Mouse (Mus musculus) testis, adult 2 months (tissue): ENCODE results near the gene Plxna4. TPM values are rescaled to one million over a fixed set of nuclear protein-coding genes. Genes with fewer than 3 reads are reported as not detected.

ENCODE experiments used
- H3K27ac ChIP-seq: fragments of 200-500 bp; 2 replicates; pipeline ENCODE4 v1.5.1; 2012; ENCODE audit warnings: low read depth, low read length; ENCODE audit not compliant: control insufficient read depth, insufficient read depth
- H3K27me3 ChIP-seq: fragments of 200-500 bp; 2 replicates; pipeline ENCODE4 v1.6.1; 2012; ENCODE audit warnings: mild to moderate bottlenecking, low read length, moderate library complexity; ENCODE audit not compliant: control insufficient read depth, insufficient read depth
- H3K36me3 ChIP-seq: fragments of 200-500 bp; 2 replicates; pipeline ENCODE4 v1.6.1; 2012; ENCODE audit warnings: mild to moderate bottlenecking, low read length; ENCODE audit not compliant: control insufficient read depth, insufficient read depth
- H3K4me1 ChIP-seq: fragments of 200-500 bp; 2 replicates; pipeline ENCODE4 v1.6.1; 2012; ENCODE audit warnings: low read length; ENCODE audit not compliant: control insufficient read depth, insufficient read depth
- H3K4me3 ChIP-seq: fragments of 200-500 bp; 2 replicates; pipeline ENCODE4 v1.5.1; 2012; ENCODE audit warnings: low read depth, mild to moderate bottlenecking, low read length, moderate library complexity, mixed read lengths; ENCODE audit not compliant: control insufficient read depth
- CTCF ChIP-seq: fragments of 200-500 bp; IDR thresholded peaks from 2 replicates; pipeline ENCODE4 v1.5.1; 2012; ENCODE audit warnings: low read depth, mild to moderate bottlenecking, inconsistent platforms, low read length, moderate library complexity; ENCODE audit not compliant: control insufficient read depth, insufficient read depth, insufficient replicate concordance
- POLR2A ChIP-seq: fragments of 200-500 bp; IDR thresholded peaks from 2 replicates; pipeline ENCODE4 v1.6.1; 2012; ENCODE audit warnings: low read depth, mild to moderate bottlenecking, inconsistent platforms, low read length, moderate library complexity; ENCODE audit not compliant: control insufficient read depth
- polyA plus RNA-seq: library from polyadenylated mRNA; depleted of rRNA; stranded (reverse); fragments of >200 nt; gene quantifications from 2 replicates; pipeline ENCODE4 v1.2.3, GENCODE M21; 2012

The Plxna4 gene
- polyA plus RNA-seq, 1 experiment, result 0.62 TPM

DNA sequence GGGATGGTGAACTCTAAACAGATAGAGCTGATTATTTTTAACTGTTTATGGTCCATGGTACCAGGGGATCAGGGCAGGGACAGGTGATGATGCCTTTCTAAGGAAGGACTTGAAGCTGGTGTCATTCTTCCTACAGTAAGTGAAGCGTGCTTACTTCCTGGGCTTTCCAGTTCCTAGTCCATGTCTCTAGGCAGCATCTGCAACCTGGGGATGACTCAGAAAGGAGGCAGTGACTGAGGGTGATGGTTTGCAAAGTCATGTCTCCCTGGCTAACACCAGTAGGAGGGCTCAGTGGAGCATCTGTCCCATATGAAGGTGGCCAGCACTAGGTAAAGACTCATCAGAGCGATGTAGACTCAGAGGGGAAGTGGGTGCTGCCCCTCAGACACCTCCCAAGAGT is 427.6 kb downstream of the Plxna4 start:
- H3K27ac ChIP-seq, result no peak overlapping the region
- TF ChIP-seq CTCF, result no peak
- no peak for TF ChIP-seq POLR2A
- no peak overlapping the region for H3K4me3 ChIP-seq
- H3K27me3 ChIP-seq, result no peaks in the 10 kb centered on the region
- no peaks in the 10 kb centered on the region for H3K4me1 ChIP-seq
- no peaks in the 10 kb centered on the region for H3K36me3 ChIP-seq

DNA sequence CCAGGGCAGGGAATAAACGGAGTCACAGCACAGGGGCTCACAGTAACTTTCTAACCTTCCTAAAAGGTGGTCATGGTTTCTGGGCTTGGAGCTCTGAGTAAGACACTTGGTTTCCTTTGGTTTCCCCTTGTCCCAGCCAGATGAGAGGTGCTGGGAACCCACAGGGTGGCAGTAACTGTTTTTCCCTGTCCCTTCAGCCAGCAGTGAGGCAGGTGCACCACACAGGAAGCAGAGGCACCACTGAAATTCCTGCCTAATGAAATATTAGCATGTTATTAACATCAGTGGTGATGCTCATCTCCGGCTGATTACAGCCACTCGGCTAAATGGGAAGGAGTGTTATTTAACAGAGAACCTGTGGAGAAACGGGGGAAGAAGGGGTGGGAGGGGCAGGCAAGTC is 428.1 kb downstream of the Plxna4 start:
- TF ChIP-seq CTCF, result no peak
- TF ChIP-seq POLR2A, result no peak
- Histone ChIP-seq H3K4me3 (no peak overlapping the region), H3K36me3 (no peaks in the 10 kb centered on the region), H3K4me1 (no peaks in the 10 kb centered on the region), H3K27ac (no peak overlapping the region), H3K27me3 (no peaks in the 10 kb centered on the region)

DNA sequence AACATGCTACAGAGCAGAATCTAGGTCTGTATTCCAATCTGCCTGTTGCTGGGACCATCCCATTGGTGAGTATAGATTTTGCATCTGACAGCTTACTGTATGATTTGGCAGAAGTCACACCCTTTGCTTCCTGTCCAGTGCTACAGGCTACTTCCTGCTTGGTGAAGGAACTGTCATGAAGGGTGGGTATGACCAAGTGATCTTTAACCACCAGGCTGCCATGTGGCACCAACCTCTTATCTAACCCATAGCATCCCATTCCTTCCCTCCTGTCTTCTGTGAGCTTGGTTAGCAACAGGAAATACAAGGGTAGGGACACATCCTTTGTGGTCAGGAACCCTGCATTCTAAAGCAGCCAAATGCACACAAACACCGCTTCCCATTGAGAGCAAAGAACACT is 429.6 kb downstream of the Plxna4 start:
- no peaks in the 10 kb centered on the region for H3K27me3 ChIP-seq
- no peak overlapping the region for H3K4me3 ChIP-seq
- TF ChIP-seq POLR2A (no peak), CTCF (no peak)
- H3K36me3 ChIP-seq, result no peaks in the 10 kb centered on the region
- no peak overlapping the region for H3K27ac ChIP-seq
- H3K4me1 ChIP-seq, result no peaks in the 10 kb centered on the region

DNA sequence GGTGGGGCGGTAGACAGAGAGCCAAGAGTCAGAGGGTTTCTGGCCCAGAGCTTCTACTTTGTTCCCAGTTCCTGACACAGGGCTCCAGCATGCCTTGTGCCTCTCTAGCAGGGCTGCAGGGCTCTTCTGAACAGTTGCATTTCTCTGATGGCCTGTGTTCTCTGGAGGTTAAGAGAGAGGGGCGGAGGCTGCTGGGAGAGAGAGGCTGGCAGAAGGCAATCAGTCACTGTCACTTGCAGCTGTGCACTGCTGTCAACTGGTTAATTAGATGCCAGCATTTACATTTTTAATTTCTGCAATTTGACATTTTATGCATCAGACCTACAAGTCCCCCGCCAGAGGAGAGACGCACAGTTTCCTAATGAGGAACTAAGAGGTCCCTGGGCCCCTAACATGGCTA is 434.8 kb downstream of the Plxna4 start:
- no peak overlapping the region for H3K4me3 ChIP-seq
- H3K36me3 ChIP-seq, result no peaks in the 10 kb centered on the region
- no peak for TF ChIP-seq POLR2A
- no peak for TF ChIP-seq CTCF
- no peaks in the 10 kb centered on the region for H3K4me1 ChIP-seq
- H3K27me3 ChIP-seq, result no peaks in the 10 kb centered on the region
- no peak overlapping the region for H3K27ac ChIP-seq

GRCm38 (mm10) chr6:32150836-32151235 is 437.2 kb downstream of the Plxna4 start:
- H3K36me3 ChIP-seq, result no peaks in the 10 kb centered on the region
- no peak overlapping the region for H3K4me3 ChIP-seq
- no peak for TF ChIP-seq CTCF
- TF ChIP-seq POLR2A, result no peak
- H3K27me3 ChIP-seq, result no peaks in the 10 kb centered on the region
- no peak overlapping the region for H3K27ac ChIP-seq
- no peaks in the 10 kb centered on the region for H3K4me1 ChIP-seq

DNA sequence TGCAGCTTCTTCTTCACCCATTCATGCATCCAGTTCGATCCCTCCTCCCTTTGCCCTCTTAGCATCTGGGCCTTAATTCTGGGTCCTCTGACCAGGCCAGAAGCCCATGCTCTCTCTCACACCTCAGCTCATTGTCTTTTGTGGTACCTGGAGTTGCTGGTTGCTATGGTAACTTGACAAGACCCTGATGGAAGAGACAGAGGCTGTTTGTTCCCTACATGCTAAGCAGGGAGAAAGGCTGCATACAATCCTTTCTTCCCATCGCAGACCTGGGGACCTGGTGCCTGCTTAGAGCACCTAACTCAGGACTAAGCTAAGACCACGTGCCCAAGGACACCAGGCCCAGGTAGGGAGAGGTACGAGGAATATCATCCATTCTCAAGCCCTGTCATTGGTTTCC is 443.2 kb downstream of the Plxna4 start:
- TF ChIP-seq CTCF (no peak), POLR2A (no peak)
- H3K4me3 ChIP-seq, result no peak overlapping the region
- H3K27me3 ChIP-seq, result no peaks in the 10 kb centered on the region
- H3K4me1 ChIP-seq, result no peaks in the 10 kb centered on the region
- H3K27ac ChIP-seq, result no peak overlapping the region
- H3K36me3 ChIP-seq, result no peaks in the 10 kb centered on the region

DNA sequence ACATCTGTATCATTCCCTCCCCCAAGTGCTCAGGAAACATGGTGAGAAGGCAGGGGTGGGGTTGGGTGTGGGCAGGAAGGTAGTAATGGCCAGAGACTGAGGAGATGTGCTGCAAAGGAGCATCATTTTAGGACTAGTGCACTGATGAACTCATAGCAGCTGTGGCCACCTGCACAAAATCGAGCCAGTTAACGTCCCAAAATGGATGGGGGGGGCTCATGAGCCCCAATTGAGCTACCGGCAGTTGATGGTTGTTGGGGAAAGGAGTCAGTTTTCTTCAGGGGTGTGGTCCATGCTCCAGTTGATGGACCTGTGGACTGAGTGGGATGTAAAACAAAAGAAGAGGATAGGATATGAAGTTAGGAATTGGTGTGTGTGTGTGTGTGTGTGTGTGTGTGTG is 448.5 kb downstream of the Plxna4 start:
- Histone ChIP-seq H3K4me1 (no peaks in the 10 kb centered on the region), H3K27me3 (no peaks in the 10 kb centered on the region), H3K36me3 (no peaks in the 10 kb centered on the region), H3K27ac (no peak overlapping the region), H3K4me3 (no peak overlapping the region)
- TF ChIP-seq CTCF (no peak), POLR2A (no peak)

DNA sequence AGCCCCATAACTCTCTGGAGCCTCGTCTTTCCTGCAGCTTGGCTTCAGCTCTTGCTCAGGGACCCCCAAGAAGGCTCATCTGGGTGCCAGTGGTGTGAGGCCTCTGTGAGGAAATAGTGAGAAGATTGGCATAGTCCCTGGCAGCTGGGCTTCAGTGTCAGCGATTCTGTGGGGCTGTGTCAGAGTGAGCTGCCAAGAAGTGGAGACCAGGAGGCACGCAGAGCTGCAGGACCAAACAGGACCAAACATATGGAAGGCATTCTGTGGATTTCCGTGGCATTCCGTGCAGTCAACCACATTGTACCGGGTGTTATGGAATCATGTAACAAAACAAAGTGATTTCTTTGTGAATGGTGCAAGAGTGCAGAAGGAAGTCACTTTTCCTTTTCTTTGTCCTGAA is 461.1 kb downstream of the Plxna4 start:
- Histone ChIP-seq H3K27me3 (no peaks in the 10 kb centered on the region), H3K27ac (no peak overlapping the region), H3K4me1 (no peaks in the 10 kb centered on the region), H3K4me3 (no peak overlapping the region), H3K36me3 (no peaks in the 10 kb centered on the region)
- TF ChIP-seq POLR2A (no peak), CTCF (no peak)
